Mouse (Mus musculus) frontal cortex, postnatal 14 days (tissue): ENCODE measurements around the gene Tmc5.
A peak's percentile ranks its signal among the peaks of the same experiment; 100 is the strongest.

ENCODE experiments used
- DNase-seq, 2 experiments: peaks; one replicate each; pipeline ENCODE4 v3.0.0; 2022; ENCODE audit warnings: low spot score in 2 of 2

Tmc5 gene

GRCm38 (mm10) chr7:118696146-118696545, 99.0 kb downstream of the Tmc5 start:
- no peak for DNase-seq

- DNase-seq, result no peak
These were observed 100.1 kb downstream of the Tmc5 start for GRCm38 (mm10) chr7:118697168-118697567.

DNA sequence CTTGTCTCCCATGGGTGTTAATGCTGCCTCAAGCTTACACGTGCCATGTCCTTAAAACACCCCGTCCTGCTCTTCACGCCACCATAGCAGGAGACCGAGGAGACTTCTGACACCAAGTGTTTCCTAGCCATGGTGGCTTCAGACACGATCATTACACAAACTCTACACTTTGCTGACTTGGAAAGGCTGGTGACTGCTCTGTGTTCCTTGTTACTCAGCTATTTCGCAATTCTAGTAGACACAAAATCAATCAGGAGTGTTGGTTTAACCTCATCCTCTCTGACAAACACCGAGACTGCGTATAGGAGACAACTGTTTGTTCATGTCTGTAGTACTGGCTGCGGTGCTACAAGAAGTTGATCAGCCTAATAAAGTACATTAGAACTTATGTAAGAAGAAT, 101.8 kb downstream of the Tmc5 start:
- no peak for DNase-seq

- no peak for DNase-seq
These were observed 106.1 kb downstream of the Tmc5 start for GRCm38 (mm10) chr7:118703144-118703561.

DNA sequence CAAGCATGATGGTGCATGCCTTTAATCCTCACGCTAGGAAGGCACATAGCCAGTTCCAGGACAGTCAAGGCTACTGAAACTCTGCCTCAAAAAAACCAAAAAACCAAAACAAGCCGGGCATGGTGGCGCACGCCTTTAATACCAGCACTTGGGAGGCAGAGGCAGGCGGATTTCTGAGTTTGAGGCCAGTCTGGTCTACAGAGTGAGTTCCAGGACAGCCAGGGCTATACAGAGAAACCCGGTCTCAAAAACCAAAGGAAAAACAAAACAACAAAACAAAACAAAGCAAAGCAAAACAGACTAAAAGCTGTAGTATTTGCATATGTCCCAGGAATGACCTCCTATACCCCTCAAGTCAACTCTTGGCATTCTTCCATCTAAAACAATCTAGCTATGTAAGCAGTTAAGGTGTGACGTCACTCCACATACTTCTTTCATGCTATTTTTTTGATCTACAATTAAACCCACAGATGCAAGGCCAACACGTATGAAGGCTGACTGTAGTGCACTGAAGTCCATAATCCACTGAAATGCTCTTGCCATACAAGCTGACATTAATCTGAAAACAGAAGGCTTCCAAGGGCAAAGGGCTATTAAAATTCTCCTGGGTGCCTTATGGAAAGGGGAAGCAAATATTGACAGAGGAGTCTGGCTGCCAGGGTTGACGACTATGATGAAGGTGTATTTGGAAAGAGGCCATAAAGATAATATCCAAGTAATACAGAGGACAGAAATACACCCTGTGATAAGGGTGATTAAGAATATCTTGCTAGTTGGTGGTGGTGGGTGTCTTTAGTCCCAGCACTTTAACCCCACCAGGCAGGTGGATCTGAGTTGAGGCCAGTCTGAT, 107.1 kb downstream of the Tmc5 start:
- DNase-seq, result no peak

GRCm38 (mm10) chr7:118705101-118705961, 108.2 kb downstream of the Tmc5 start, which contains the start of gene Gde1:
Gene Gde1, minus strand, starts transcription at chr7:118705778.
- DNase-seq, result peak; percentile 89 to 92

DNA sequence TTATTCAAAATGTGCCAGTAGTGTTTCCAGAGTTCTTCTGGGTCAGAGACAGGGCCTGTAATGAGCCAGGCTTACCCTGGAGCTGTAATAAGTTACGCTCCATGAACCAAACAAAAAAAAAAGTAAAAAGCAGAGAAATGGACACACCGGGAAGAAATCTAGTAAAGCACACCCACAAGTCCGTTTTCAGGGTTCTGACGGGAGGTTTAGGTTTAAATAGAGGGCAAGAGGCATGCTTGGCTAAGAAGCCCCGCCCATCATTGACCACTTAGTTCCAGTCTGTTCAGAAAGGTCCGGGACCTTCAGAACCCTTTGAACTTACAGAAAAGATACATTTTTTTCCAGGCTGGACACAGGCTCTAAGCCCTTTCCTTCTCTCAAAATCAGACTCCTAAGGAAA, 109.0 kb downstream of the Tmc5 start:
- DNase-seq, result no peak

DNA sequence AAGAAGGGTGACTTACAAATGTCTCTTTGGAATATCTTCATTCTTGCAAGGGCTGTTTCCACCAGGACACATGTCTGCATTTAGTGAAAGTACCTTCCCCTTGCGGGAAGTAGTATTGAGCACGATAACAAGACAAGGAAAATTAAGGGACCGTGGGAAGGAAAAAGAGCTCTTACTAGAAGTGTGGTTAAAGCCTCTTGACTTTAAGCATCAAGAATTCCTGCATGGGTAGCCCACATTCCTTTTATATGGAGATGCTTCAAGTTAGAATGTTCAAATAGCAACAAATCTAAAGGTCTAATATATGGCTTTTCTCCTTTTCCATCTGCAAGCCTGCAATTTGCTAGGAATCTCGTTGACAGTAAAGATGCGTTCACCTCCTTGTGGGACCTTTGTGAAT, 109.4 kb downstream of the Tmc5 start:
- DNase-seq, result no peak

DNA sequence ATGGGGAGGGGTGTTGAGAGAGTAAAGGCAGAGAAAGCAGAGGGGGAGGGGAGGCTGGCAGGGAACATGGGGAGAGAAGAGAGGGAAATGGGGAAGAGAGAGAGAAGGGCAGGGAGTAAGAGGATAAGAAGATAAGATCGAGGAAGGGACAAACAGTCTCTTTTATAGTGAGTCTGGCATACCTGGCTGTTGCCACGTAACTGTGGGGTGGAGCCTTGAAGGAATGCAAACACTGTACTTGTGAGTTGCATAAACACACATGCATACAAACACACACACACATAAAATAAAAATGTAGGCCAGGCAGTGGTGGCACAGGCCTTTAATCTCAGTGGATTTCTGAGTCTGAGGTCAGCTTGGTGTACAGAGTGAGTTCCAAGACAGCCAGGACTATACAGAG, 110.1 kb downstream of the Tmc5 start:
- DNase-seq, result no peak

DNA sequence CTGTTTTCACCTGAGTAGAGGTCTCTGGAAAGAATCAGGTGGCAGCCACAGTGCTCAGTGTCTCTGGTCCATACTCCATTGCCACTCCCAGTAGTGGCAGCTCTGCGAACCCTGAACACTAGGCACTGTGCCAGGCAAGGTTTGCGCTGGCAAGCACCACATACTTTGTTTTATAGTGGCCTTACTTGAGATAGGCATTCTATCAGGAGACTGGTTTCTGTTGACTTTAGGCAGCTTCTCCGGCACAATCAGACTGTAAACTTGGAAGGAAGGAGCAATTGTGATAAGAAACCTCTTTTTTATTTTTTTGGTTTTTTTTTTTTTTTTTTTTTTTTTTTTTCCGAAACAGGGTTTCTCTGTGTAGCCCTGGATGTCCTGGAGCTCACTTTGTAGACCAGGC, 110.9 kb downstream of the Tmc5 start:
- no peak for DNase-seq

DNA sequence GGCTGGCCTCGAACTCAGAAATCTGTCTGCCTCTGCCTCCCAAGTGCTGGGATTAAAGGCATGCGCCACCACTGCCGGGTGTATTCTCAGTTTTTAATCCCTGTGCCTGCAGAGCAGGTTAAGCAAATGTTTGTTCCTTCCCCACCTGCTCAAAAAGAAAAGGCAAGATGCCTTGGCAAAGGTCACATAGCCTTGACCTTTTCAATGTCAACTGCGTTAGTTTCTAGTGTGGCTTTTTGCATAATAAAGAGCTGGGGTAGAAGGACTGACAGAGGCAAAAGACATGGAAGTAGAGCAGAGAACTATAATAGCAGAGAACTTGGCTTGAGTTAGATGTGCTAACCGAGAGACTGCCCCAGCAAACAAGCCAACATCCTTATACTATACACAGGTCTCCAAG, 113.7 kb downstream of the Tmc5 start:
- DNase-seq, result no peak

DNA sequence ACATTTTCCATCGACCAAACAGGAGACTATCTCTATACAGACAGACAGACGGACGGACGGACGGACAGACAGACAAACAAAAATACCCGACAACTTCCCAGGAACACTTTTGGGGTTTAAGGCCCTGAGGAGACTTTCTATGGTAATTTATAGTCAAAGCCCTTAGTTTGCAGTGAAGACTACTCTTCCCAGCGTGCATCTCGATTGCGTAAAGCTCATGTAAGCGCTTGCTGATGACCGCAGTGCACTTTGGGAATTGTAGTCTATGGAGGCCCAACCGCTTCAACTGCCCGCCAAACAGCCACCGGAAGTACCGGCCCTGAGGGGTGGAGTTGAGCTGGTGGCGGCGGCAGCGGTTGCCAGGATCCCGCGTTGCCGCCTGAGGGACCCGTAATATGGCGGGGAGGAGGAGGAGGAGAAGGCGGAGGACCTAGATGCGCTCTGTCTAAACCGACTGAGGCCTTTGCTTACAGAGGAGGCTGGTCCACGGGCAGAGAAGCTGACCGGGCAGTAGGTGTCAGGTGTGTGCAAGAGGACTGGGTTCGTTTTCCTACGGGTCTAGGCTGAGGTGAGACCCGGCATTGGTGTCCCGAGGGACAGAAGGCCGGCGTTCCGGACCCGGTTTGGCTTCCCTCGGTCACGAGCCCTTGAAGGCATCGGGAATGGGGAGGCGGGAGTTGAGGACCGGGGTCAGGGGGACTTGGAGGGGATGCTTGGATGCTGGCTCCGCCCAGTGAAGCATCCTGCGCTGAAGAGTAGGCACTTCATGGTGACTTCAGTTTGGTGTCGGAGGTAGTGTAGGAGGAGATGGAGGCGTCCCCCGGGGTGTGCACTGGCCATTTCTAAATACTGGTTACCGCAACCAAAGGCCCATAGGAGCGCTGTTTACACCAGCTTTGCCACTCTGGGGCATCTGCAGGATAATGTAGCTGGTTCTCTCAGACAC, 115.4 kb downstream of the Tmc5 start, which contains the start of gene Ccp110:
Ccp110 (plus strand) TSS at position 325 of the 946 bp plus-strand sequence.
- DNase-seq, result peak; percentile 90 to 92

DNA sequence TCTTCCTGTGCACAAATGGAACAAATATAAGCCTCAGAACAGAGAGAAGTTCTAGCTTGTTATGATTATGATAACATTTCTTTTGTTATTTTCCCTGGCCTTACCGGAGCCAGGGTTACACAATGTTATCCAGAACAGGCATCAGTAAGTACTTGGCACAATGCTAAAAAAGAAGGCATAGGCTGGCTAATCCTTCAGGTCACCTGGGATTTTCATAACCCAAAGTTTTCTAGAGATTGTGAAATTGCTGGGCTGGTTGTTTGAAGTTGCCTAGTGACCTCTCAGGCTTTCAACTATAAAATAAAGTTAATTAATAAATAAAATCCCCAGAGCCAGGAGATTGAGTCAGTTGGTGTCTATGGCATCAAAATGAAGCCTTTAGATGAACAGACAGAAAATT, 117.8 kb downstream of the Tmc5 start:
- DNase-seq, result no peak

DNA sequence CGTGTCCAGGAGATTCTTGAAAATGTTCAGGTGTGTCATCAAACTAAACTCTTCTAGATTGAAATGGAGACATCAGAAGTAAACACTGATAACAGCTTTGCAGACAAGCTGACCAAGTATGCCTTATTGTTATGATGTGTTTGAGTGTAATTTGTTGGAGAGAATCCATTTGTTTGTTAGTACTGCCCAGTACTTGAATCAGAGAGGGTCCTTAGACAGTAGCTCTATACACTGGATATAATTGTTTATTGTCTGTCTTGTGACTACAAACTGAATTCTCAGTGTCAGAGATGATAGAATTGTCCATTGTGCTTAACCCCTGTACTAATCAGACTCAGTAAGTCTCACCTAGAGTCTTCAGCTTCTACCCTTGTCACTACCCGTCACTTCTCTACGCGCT, 121.0 kb downstream of the Tmc5 start:
- no peak for DNase-seq

- no peak for DNase-seq
These were observed 126.8 kb downstream of the Tmc5 start for GRCm38 (mm10) chr7:118723927-118724326.
